Mouse (Mus musculus): Measurements from ENCODE around the gene Trabd2b. TPM values are rescaled to one million over a fixed set of nuclear protein-coding genes. Genes with fewer than 3 reads are reported as not detected.

The Trabd2b gene
- total and polyA plus RNA-seq, 3 experiments: 1.9 to 2.5 (median 2.4) TPM

GRCm38 (mm10) chr4:114601201-114602009, 194.9 kb downstream of the Trabd2b start:
- no peak for DNase-seq

- no peak for DNase-seq
Measured at GRCm38 (mm10) chr4:114605670-114606069, 199.1 kb downstream of the Trabd2b start.

- DNase-seq: no peak
Measured at GRCm38 (mm10) chr4:114607873-114608272, 201.3 kb downstream of the Trabd2b start.

- DNase-seq: no peak
Measured at GRCm38 (mm10) chr4:114609297-114609696, 202.8 kb downstream of the Trabd2b start.

DNA sequence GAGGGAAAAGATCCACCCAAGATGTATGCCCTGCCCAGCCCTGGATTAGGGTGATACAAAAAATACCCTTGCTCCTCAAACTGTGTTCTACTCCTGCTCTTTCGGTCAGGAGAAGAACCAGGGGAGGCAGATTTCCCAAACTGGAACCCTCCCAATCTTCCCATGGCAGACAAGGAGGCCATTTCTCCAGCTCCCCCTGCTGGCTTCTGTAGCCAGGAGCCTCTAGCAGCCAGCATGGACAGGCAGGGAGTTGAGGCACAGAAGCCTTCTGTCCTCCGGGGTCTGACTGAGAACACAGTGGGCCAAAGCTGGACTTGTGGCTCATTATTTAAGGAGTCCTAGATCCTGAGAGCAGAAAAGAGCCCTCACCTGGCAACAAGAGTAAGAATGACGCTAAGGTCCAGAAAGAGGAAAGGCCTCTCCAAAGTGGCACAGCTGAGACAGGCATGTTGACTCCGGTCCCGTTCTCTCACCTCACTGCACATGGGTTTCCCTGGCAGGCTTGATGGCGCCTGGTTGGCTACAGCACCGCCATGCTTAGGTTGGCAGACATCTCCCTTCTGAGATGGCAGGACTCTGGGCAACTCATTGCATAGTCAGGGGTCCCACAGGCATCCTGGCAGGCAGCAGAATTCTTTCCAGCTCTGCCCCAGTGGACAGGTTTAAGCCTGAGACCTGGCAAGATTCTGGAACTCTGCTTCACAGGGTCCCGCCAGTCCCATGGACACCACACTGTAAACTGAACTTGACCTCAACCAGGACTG, 204.8 kb downstream of the Trabd2b start:
- DNase-seq: peak; percentile 29

- no peak for DNase-seq
Measured at GRCm38 (mm10) chr4:114612032-114612431, 205.5 kb downstream of the Trabd2b start.

GRCm38 (mm10) chr4:114612827-114613226, 206.3 kb downstream of the Trabd2b start:
- DNase-seq: no peak

- DNase-seq: peak; percentile 83
Measured at GRCm38 (mm10) chr4:114614086-114614485, 207.6 kb downstream of the Trabd2b start.

DNA sequence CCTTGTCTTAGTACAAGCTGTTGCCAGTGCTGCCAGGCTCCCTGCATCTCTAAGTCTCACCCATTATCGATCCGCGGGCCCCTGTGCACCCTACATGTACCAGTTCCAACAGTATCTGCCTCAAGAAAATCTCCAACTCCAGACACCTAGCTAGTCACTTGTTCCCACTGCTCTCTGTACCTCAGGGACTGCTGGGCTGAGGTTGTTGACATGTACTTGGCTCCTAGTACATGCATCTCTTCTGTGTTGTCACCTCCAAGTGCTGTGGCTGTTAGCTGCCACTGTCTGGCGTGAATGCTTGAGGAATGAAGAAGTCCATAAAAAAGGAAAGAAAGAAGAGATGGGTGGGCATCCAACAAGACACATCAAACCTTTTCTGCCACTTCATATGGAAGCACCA, 209.2 kb downstream of the Trabd2b start:
- DNase-seq: no peak

- DNase-seq: peak; percentile 81
Measured at GRCm38 (mm10) chr4:114622929-114623328, 216.4 kb downstream of the Trabd2b start.

DNA sequence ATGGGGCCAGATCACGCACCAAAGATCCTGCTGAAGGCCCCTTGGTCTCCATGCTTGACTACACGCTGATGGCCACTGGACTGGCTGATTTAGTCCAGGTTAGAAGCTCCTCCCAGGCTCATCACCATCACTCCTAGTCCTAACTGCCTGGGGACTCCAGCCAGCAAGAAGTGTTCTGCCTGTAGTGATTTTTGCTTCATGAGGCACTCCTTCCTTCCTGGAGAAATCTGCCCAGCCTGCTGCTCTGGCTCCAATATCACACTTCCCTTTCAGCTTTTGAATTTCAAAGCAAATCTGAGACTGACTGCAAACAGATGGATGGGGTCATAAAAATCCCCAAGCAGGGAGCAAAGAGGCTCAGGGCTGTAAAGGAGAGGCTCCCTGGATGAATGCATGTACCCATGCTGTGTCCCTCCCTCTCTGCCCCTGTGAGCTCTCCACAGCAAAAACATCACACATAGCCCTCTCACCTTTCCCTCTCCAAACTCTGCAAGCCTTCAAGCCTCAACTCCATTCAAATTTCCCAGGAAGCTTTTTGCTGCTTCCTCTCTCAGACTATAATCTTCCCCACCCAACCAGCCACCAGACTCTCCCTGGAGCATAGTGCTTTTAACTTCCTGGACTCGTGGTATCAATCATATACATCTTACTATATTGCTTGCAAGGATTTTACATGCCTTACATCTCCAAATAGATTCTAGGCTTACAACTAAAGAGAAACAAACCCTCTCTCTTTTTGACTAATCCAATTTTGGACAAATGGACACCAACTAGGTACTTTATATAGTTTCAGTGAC, 217.8 kb downstream of the Trabd2b start:
- DNase-seq: no peak

DNA sequence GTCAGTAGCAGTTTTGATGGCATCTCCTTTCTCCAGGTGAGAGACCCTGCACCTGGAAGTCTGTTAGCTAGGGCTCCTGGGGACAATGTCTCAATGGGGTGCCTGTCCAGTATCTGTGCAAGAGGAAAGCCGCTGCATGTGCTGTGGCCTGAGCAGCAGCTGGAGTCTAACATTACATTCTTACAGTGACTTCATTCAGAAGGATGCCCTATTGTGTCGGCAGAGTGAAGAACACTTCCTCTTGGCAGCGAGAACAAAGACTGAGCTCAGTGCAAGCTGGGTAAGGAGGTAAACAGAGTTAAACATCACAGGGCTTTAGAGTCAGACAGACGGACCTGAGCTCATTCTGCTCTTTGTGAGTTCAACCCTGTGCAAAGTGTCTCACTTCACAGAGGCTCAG, 218.8 kb downstream of the Trabd2b start:
- no peak for DNase-seq

DNA sequence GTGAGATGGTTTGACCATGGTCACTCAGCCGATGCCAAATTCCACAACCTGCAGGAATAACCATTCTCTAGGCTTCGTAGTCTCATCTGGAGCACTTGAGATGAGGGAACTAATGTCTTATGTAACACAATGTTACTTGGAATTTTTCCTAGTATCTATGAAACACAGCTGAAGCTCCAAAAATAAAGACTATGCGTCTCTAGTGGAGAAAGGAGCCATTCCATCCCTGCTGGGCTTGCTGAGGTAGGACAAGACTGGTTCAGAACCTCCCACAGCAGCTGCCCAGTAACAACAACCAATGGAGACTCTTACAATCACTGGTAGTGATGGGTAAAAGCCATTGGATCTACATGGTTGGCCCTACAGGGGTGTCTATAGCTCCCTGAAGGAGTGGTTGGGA, 219.4 kb downstream of the Trabd2b start:
- DNase-seq: no peak

DNA sequence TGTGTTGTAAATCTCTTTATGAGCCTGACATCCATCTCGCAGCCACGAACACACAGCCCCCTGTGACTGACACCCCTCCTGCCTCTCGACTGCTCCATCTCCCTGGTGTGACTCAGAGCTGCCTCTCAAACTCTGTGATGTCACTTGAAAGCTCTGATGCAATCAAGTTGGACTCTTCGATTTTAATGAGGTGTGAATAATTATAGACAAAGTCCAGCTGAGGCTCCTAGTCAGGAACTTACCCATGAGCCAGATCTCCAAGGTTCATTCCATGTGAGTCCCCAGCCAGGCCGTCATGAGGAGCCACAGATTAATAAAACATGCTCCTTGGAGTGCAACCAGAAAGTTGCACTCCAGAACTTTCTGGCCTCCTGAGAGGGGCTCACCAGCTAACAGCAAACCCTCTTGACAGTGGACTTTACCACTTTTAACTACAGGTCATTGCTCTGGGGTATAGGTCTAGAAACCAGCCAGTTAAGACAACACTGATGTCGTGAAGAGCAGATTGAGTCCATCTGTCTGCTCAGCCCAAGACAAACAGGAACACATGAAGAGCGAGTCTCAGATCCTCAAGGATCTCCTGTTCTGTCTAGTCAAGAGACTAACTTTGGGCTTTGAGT, 221.3 kb downstream of the Trabd2b start:
- no peak for DNase-seq

GRCm38 (mm10) chr4:114635889-114636288, 229.4 kb downstream of the Trabd2b start:
- DNase-seq: peak; percentile 74

GRCm38 (mm10) chr4:114636324-114636723, 229.8 kb downstream of the Trabd2b start:
- no peak for DNase-seq

GRCm38 (mm10) chr4:114637120-114637519, 230.6 kb downstream of the Trabd2b start:
- peak; percentile 40 for DNase-seq

DNA sequence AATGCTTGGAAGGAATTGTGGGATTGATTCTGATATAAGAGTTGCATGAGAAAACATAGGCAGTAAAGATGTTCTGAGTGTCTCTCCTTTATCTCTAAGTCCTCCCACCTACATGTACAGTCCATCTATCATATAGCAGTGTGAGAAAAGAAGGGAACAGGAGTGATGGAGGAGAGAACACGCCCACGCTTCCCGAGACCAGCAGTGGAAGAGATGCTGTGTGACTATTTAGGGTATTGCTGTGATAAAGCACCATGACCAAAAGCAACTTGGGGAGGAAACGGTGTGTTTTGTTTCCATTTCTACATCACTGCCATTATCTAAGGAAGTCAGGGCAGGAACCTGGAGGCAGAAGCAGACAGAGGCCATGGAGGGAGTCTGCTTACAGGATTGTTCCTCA, 235.9 kb downstream of the Trabd2b start:
- DNase-seq: no peak

DNA sequence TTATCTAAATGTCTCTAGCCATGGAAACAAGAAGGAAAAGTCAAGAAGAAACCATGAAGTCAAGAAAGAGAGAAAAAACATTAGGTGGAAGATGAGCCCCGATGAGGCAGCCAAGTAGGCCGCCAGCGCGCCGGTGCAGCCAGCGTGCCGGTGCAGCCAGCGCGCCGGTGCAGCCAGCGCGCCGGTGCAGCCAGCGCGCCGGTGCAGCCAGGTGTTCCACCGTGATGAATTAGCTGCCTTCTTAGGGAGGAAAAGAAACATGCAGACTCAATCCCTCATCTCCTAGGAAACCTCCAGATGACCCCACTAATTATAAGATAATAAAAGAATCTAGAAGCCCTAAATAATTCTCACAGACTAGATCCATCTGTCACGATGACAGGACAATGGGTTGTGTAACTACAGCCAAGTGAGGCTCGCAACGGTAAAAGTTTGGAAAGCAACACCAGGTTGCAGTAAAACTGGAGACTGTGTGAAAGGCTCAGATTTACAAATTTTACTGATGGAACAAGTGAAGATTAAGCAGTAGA, 237.2 kb downstream of the Trabd2b start:
- DNase-seq: no peak

DNA sequence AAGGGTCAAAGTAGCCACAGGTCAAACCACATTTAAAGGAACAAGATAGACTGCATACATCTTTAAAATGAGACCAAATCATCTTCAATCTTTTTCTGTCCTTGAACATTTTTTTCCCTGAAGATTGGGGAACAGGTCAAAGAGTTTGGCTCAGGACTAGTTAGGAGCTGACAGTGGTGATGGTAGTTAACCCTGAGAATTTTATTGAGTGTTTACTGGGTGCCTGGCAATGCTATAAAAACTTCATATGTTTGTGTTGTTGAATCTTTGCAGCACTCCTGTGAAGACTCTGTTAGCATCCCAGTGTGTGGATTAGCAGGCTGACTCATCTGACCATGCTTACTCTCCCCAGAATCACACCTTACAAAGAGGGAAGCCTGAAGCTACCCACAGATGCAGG, 238.8 kb downstream of the Trabd2b start:
- DNase-seq: no peak

GRCm38 (mm10) chr4:114646825-114647681, 240.5 kb downstream of the Trabd2b start:
- DNase-seq: no peak
